Mouse (Mus musculus) brain, embryonic 14.5 days (tissue): Measurements from ENCODE around the gene Usp43.

Experiments used
- CTCF ChIP-seq: fragments of 200-500 bp; IDR thresholded peaks from 2 replicates; pipeline ENCODE4 v1.5.1; 2012; ENCODE audit warnings: inconsistent platforms, mild to moderate bottlenecking, moderate library complexity, borderline replicate concordance; ENCODE audit not compliant: insufficient read depth, insufficient read length; ENCODE audit errors: extremely low read depth
- POLR2A ChIP-seq: fragments of 200-500 bp; IDR thresholded peaks from 2 replicates; pipeline ENCODE4 v1.6.1; 2012; ENCODE audit warnings: mild to moderate bottlenecking, inconsistent platforms, borderline replicate concordance; ENCODE audit not compliant: poor library complexity, insufficient read depth, insufficient read length, severe bottlenecking; ENCODE audit errors: extremely low read depth

- TF ChIP-seq POLR2A (no peak), CTCF (no peak)
Measured at GRCm38 (mm10) chr11:67808051-67808450, 113.9 kb downstream of the Usp43 start.
